Mouse (Mus musculus) E14TG2a.4 (cell line): ENCODE data around the gene Pfkp.

Experiments used
- CTCF ChIP-seq: conservative IDR thresholded peaks from 2 replicates; pipeline ENCODE4 v1.5.1; 2014; ENCODE audit warnings: low read length
- NANOG ChIP-seq: IDR thresholded peaks from 2 replicates; pipeline ENCODE4 v1.6.1; 2014; ENCODE audit warnings: borderline replicate concordance, low read length, mixed read lengths

GRCm38 (mm10) chr13:6636976-6637375 lies 11.6 kb downstream of the Pfkp start:
- TF ChIP-seq CTCF, result no peak
- no peak for TF ChIP-seq NANOG
